Mouse (Mus musculus) cerebellum, adult 2 months (tissue): ENCODE measurements around the gene Scnn1g. TPM values are rescaled to one million over a fixed set of nuclear protein-coding genes. Genes with fewer than 3 reads are reported as not detected.

Experiments used
- DNase-seq, 2 experiments: peaks; one replicate each; pipeline ENCODE4 v3.0.0; 2021
- H3K27ac ChIP-seq: fragments of 200-500 bp; 2 replicates; pipeline ENCODE4 v1.5.1; 2012; ENCODE audit warnings: low read length, control low read depth, inconsistent platforms; ENCODE audit not compliant: insufficient read depth
- H3K27me3 ChIP-seq: fragments of 200-500 bp; 2 replicates; pipeline ENCODE4 v1.6.1; 2012; ENCODE audit warnings: inconsistent platforms, mild to moderate bottlenecking, low read length, moderate library complexity; ENCODE audit not compliant: control insufficient read depth, insufficient read depth
- H3K4me1 ChIP-seq: fragments of 200-500 bp; 2 replicates; pipeline ENCODE4 v1.6.1; 2011; ENCODE audit warnings: low read length; ENCODE audit not compliant: control insufficient read depth, insufficient read depth
- H3K4me3 ChIP-seq: fragments of 200-500 bp; replicated peaks from 2 replicates; pipeline ENCODE3; 2011; ENCODE audit warnings: mild to moderate bottlenecking, low read depth, low read length, control low read depth; ENCODE audit not compliant: insufficient read depth
- CTCF ChIP-seq: fragments of 200-500 bp; IDR thresholded peaks from 2 replicates; pipeline ENCODE4 v1.5.1; 2011; ENCODE audit warnings: low read depth, mild to moderate bottlenecking, control low read depth, low read length, moderate library complexity, borderline replicate concordance; ENCODE audit not compliant: insufficient read depth
- POLR2A ChIP-seq: fragments of 200-500 bp; IDR thresholded peaks from 2 replicates; pipeline ENCODE4 v1.6.1; 2011; ENCODE audit warnings: low read length, control low read depth, borderline replicate concordance; ENCODE audit not compliant: insufficient read depth
- WGBS: fragments of 180-500 bp; shearing (Covaris S2); methylation state at CpG from one replicate; pipeline ENCODE4 v1.1.7; 2018; 5-methylcytosine and 5-hydroxymethylcytosine counted together
- polyA plus RNA-seq: library from polyadenylated mRNA; depleted of rRNA; stranded (reverse); fragments of >200 nt; gene quantifications from 2 replicates; pipeline ENCODE4 v1.2.3, GENCODE M21; 2012; rRNA removed

Scnn1g gene
- 2.7 and 3.2 TPM in 2 replicates for polyA plus RNA-seq

- no peak for TF ChIP-seq POLR2A
- peak; percentile 99 for TF ChIP-seq CTCF
- Histone ChIP-seq H3K27ac (no peak within 1 kb of the TSS), H3K4me1 (no peaks in the 10 kb centered on the region), H3K4me3 (peak within 1 kb of the TSS; percentile 61), H3K27me3 (no peaks in the 10 kb centered on the region)
- 1% methylated on average over 38 of the region's 38 CpGs for WGBS
- DNase-seq, result peak; percentile 89 to 95
Observed at GRCm38 (mm10) chr7:121734171-121734831, at the start of gene Scnn1g. Scnn1g (plus strand) TSS chr7:121734479.

- DNase-seq, result no peak
- Histone ChIP-seq H3K4me3 (no peak overlapping the region), H3K27me3 (no peaks in the 10 kb centered on the region), H3K27ac (no peak overlapping the region), H3K4me1 (peaks cover 3% of the 10 kb centered on the region; the same call in 1 of the 2 replicates)
- 91% methylated on average over 5 of the region's 5 CpGs for WGBS
- TF ChIP-seq CTCF (no peak), POLR2A (no peak)
Observed at GRCm38 (mm10) chr7:121685140-121685984, 48.9 kb upstream of the Scnn1g start.

DNA sequence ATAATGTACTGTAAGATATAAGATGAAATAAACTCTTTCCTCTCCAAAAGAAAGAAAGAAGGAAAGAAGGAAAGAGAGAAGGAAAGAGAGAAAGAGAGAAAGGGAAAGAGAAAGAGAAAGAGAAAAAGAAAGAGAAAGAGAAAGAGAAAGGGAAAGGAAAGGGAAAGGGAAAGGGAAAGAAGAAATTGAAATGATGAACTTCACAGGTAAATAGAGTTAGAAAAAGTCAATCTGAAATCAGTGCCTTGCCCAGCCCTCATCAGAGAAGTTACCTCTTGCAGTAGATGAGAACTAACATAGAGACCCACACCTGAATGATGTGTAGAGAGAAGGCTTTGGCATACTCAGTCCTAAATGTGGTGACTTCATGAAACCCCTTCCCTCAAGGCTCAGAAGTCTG, 44.9 kb upstream of the Scnn1g start:
- TF ChIP-seq CTCF (no peak), POLR2A (no peak)
- Histone ChIP-seq H3K27ac (no peak overlapping the region), H3K4me3 (no peak overlapping the region), H3K27me3 (no peaks in the 10 kb centered on the region), H3K4me1 (no peaks in the 10 kb centered on the region)
- no peak for DNase-seq

DNA sequence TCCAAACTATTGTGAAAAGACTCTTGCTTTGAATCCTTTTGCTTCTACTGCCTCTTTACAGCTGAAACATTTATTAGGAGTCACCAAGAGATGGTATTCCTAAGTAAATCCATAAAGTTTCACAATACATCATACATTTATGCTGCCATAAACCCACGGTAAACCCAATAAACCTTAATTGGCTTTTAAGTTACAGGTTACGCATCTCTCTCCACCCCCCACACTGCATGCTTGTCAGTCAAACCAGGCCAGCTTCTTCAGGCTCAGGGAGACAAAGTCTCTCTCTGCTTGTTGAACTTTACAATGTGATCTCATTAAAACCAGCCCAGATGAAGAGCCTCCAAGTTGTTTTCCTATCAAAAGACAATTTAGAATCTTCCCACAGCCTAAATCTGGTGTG, 42.5 kb upstream of the Scnn1g start:
- WGBS, result 86% methylated on average over 2 of the region's 2 CpGs
- H3K4me1 ChIP-seq, result no peaks in the 10 kb centered on the region
- no peaks in the 10 kb centered on the region for H3K27me3 ChIP-seq
- no peak overlapping the region for H3K27ac ChIP-seq
- TF ChIP-seq CTCF (no peak), POLR2A (no peak)
- no peak overlapping the region for H3K4me3 ChIP-seq
- no peak for DNase-seq

- H3K4me3 ChIP-seq, result no peak overlapping the region
- TF ChIP-seq POLR2A (no peak), CTCF (no peak)
- H3K27ac ChIP-seq, result no peak overlapping the region
- no peaks in the 10 kb centered on the region for H3K27me3 ChIP-seq
- DNase-seq, result peak in 1 of 2 experiments; percentile 16
- peaks cover 10% of the 10 kb centered on the region for H3K4me1 ChIP-seq
Observed at GRCm38 (mm10) chr7:121697170-121697569, 37.1 kb upstream of the Scnn1g start.

DNA sequence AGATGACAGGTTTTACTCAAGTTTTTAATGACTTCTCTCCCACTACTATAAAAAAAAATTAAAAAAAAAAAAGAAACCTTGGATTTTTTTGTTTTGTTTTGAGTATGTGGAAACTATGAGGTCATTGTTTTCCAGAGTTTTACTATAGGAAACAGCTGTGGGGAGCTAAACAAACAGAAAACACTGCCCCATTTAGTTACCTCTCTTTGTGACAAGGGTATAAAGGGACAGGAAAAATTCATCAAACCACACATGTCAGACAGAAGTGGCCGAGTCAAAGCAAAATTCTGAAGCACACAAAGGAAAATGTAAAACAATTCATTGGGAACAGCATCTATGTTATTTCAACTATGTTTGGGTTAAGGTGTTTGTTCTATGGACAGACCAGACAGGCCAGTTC, 36.7 kb upstream of the Scnn1g start:
- no peak for DNase-seq
- no peaks in the 10 kb centered on the region for H3K27me3 ChIP-seq
- H3K4me1 ChIP-seq, result peaks cover 10% of the 10 kb centered on the region
- no peak overlapping the region for H3K4me3 ChIP-seq
- TF ChIP-seq POLR2A (no peak), CTCF (no peak)
- H3K27ac ChIP-seq, result no peak overlapping the region
- WGBS, result 57% methylated on average over 1 of the region's 1 CpGs

- DNase-seq, result no peak
- no peak overlapping the region for H3K27ac ChIP-seq
- no peak for TF ChIP-seq POLR2A
- no peak overlapping the region for H3K4me3 ChIP-seq
- H3K4me1 ChIP-seq, result peaks cover 13% of the 10 kb centered on the region
- H3K27me3 ChIP-seq, result no peaks in the 10 kb centered on the region
Observed at GRCm38 (mm10) chr7:121699218-121699617, 35.1 kb upstream of the Scnn1g start.

GRCm38 (mm10) chr7:121700480-121700879, 33.8 kb upstream of the Scnn1g start:
- 69% methylated on average over 3 of the region's 3 CpGs for WGBS
- H3K4me1 ChIP-seq, result peaks cover 13% of the 10 kb centered on the region
- no peak for DNase-seq
- H3K27me3 ChIP-seq, result no peaks in the 10 kb centered on the region
- TF ChIP-seq POLR2A (no peak), CTCF (no peak)
- H3K27ac ChIP-seq, result no peak overlapping the region
- H3K4me3 ChIP-seq, result no peak overlapping the region
